Mouse (Mus musculus): ENCODE measurements around the gene Ocel1. TPM values are rescaled to one million over a fixed set of nuclear protein-coding genes. Genes with fewer than 3 reads are reported as not detected.

Ocel1 gene
- total and polyA plus RNA-seq, 3 experiments = 4.8 to 7.4 (median 7.1) TPM

DNA sequence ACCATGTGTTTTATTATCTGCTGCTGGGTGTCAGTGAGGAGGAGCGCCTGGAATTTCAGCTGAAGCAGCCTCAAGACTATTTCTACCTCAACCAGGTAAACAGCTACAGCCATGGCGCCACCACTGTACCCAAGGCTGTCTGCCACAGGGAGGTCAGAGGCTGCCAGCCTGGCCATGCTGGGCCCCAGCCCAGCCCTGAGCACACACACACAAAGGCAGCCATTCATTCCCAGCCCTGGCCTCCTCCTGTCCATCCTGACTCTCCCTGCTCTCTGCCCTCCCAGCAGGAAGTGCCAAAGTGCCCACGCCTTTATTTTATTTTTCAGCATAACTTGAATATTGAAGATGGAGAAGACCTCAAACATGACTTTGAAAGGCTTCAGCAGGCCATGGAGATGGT lies 48.2 kb upstream of the Ocel1 start:
- Histone ChIP-seq H3K9me3 (replicated peaks; ENCODE audit: low read length) (no peaks in the 10 kb centered on the region), H3K4me1 (ENCODE audit: control insufficient read depth in 1 of 2, insufficient read depth in 2 of 2) (peaks cover 0 to 47% of the 10 kb centered on the region in 2 experiments), H3K27ac (ENCODE audit: insufficient read depth, low read depth) (no peak overlapping the region), H3K36me3 (replicated peaks in 1 of 2; ENCODE audit: control insufficient read depth in 1 of 2, insufficient read depth in 1 of 2, low read length in 1 of 2) (peaks cover 49 to 75% of the 10 kb centered on the region in 2 experiments), H3K4me3 (replicated peaks in 1 of 3; ENCODE audit: low read depth in 2 of 3, low read length in 2 of 3, poor library complexity in 1 of 3) (no peak overlapping the region), H3K9ac (ENCODE audit: insufficient read depth, low read depth) (no peak overlapping the region), H3K27me3 (replicated peaks) (no peaks in the 10 kb centered on the region), H3K79me2 (replicated peaks; ENCODE audit: control insufficient read depth, extremely low read depth, insufficient read depth, poor library complexity, severe bottlenecking) (no peaks in the 10 kb centered on the region), H3K4me2 (ENCODE audit: insufficient read depth, low read depth, poor library complexity, severe bottlenecking) (no peak overlapping the region)
- in situ Hi-C loops (cut with MboI; ENCODE audit: low pct_ligation_motif_present, low pct_unique_long_range_greater_than_20kb, low sequenced_read_pairs) = loop anchor here (5.0 kb wide), 1 partner anchor 51 kb away; the partner anchor contains the start of genes Haus8 and Myo9b
- dilution Hi-C loops (cut with MboI; ENCODE audit: extremely low pct_ligation_motif_present, extremely low pct_unique_long_range_greater_than_20kb, low sequenced_read_pairs) = no loop called here
- no peak for DNase-seq (ENCODE audit: extremely low read depth)
- no peak for TF ChIP-seq CHD1 (IDR thresholded peaks at IDR 0.05; ENCODE audit: low read depth, low read length)
- no peak for TF ChIP-seq TBP (conservative IDR thresholded peaks at IDR 0.05; ENCODE audit: low read depth, low read length)

DNA sequence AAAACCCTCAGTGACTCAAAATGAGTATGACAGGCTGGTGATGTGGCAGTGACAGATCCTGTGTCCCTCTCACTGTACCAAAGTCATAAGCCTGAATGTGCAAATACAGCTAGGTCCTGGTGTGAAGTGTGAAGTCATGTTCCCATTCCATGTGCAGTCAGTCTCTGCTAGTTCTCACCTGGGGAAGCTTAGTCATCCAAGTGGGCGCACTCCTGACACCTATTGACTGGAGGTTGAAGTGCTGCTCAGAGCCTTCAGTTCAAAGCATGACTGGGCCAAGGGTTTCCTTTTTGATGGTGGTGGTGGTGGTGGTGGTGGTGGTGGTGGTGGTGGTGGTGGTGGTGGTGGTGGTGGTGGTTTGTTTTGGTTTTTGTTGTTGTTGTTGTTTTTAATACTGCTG lies 46.2 kb upstream of the Ocel1 start:
- no peak overlapping the region for H3K27ac ChIP-seq (ENCODE audit: insufficient read depth, low read depth)
- peaks cover 63 to 89% of the 10 kb centered on the region in 2 experiments for H3K36me3 ChIP-seq (replicated peaks in 1 of 2; ENCODE audit: control insufficient read depth in 1 of 2, insufficient read depth in 1 of 2, low read length in 1 of 2)
- TF ChIP-seq ZC3H11A (IDR thresholded peaks at IDR 0.05; ENCODE audit: low read depth, low read length) (no peak), IRF4 (IDR thresholded peaks at IDR 0.05; ENCODE audit: low read depth, low read length) (no peak), MYC (IDR thresholded peaks at IDR 0.05; ENCODE audit: low read depth, low read length) (no peak), KAT2A (IDR thresholded peaks at IDR 0.05; ENCODE audit: insufficient replicate concordance, low read length) (no peak), CHD1 (IDR thresholded peaks at IDR 0.05; ENCODE audit: low read depth, low read length) (no peak), EP300 (IDR thresholded peaks at IDR 0.05; ENCODE audit: low read length) (no peak), JUN (IDR thresholded peaks at IDR 0.05; ENCODE audit: insufficient read depth, low read depth, low read length) (no peak), MAFK (IDR thresholded peaks at IDR 0.05; ENCODE audit: insufficient replicate concordance, low read length) (peak; percentile 31; the same call in 1 of the 2 replicates), ZMIZ1 (IDR thresholded peaks at IDR 0.05; ENCODE audit: low read depth, low read length) (no peak), UBTF (IDR thresholded peaks at IDR 0.05; ENCODE audit: low read depth, low read length) (no peak), SIN3A (IDR thresholded peaks at IDR 0.05; ENCODE audit: low read length) (no peak), USF1 (IDR thresholded peaks at IDR 0.05; ENCODE audit: low read depth, low read length) (no peak), BHLHE40 (IDR thresholded peaks at IDR 0.05; ENCODE audit: low read depth, low read length) (no peak), ZNF384 (IDR thresholded peaks at IDR 0.05; ENCODE audit: low read depth, low read length) (no peak), CTCF (conservative IDR thresholded peaks at IDR 0.05 in 1 of 2, IDR thresholded peaks at IDR 0.05 in 1 of 2; ENCODE audit: low read depth in 2 of 2, low read length in 2 of 2) (peak; percentile 15 to 75; a peak in 2 of 4 replicates), RAD21 (IDR thresholded peaks at IDR 0.05; ENCODE audit: low read depth, low read length) (peak; percentile 71), NRF1 (IDR thresholded peaks at IDR 0.05; ENCODE audit: low read depth, low read length) (no peak), SMC3 (IDR thresholded peaks at IDR 0.05; ENCODE audit: low read depth, low read length) (peak; percentile 64), GABPA (IDR thresholded peaks at IDR 0.05; ENCODE audit: insufficient replicate concordance, low read depth, low read length) (no peak), PAX5 (IDR thresholded peaks at IDR 0.05; ENCODE audit: low read length) (no peak)
- dilution Hi-C loops (cut with MboI; ENCODE audit: extremely low pct_ligation_motif_present, extremely low pct_unique_long_range_greater_than_20kb, low sequenced_read_pairs) = no loop called here
- peak; percentile 61 for DNase-seq (ENCODE audit: extremely low read depth)
- peaks cover 0 to 28% of the 10 kb centered on the region in 2 experiments; a peak in 3 of 4 replicates for H3K4me1 ChIP-seq (ENCODE audit: control insufficient read depth in 1 of 2, insufficient read depth in 2 of 2)
- in situ Hi-C loops (cut with MboI; ENCODE audit: low pct_ligation_motif_present, low pct_unique_long_range_greater_than_20kb, low sequenced_read_pairs) = loop anchor here (5.0 kb wide), 1 partner anchor 53 kb away; the partner anchor contains the start of genes Haus8 and Myo9b
- H3K4me2 ChIP-seq (ENCODE audit: insufficient read depth, low read depth, poor library complexity, severe bottlenecking) = no peak overlapping the region
- H3K9ac ChIP-seq (ENCODE audit: insufficient read depth, low read depth) = no peak overlapping the region
- no peaks in the 10 kb centered on the region for H3K9me3 ChIP-seq (replicated peaks; ENCODE audit: low read length)
- no peak overlapping the region for H3K4me3 ChIP-seq (replicated peaks in 1 of 3; ENCODE audit: low read depth in 2 of 3, low read length in 2 of 3, poor library complexity in 1 of 3)
- no peaks in the 10 kb centered on the region for H3K79me2 ChIP-seq (replicated peaks; ENCODE audit: control insufficient read depth, extremely low read depth, insufficient read depth, poor library complexity, severe bottlenecking)
- no peaks in the 10 kb centered on the region for H3K27me3 ChIP-seq (replicated peaks)
